Mouse (Mus musculus) hindbrain, embryonic 11.5 days (tissue): ENCODE measurements around the gene Papola. TPM values are rescaled to one million over a fixed set of nuclear protein-coding genes. Genes with fewer than 3 reads are reported as not detected.

Experiments
- ATAC-seq: fragments of 200-750 bp; cut with Nextera tagmentation; 2 replicates; pipeline ENCODE4 v1.8.0; 2017; ENCODE audit warnings: mild to moderate bottlenecking, moderate TSS enrichment, moderate library complexity; ENCODE audit not compliant: low FRiP score
- DNase-seq: peaks from one replicate; pipeline ENCODE4 v3.0.0-alpha.2; 2015; ENCODE audit warnings: low spot score
- H3K27ac ChIP-seq: fragments of 300-500 bp; sonication (generic); 2 replicates; pipeline ENCODE4 v1.5.1; 2014; ENCODE audit warnings: mild to moderate bottlenecking, low read depth, low read length
- H3K27me3 ChIP-seq: fragments of 300-500 bp; sonication (generic); 2 replicates; pipeline ENCODE4 v1.6.1; 2014; ENCODE audit warnings: mild to moderate bottlenecking, low read length, moderate library complexity, mixed read lengths; ENCODE audit not compliant: control insufficient read depth, insufficient read depth
- H3K36me3 ChIP-seq: fragments of 300-500 bp; sonication (generic); 2 replicates; pipeline ENCODE4 v1.6.1; 2014; ENCODE audit warnings: mild to moderate bottlenecking, low read length, moderate library complexity, mixed read lengths; ENCODE audit not compliant: control insufficient read depth, insufficient read depth
- H3K4me1 ChIP-seq: fragments of 300-500 bp; sonication (generic); replicated peaks from 2 replicates; pipeline ENCODE4 v1.6.1; 2014; ENCODE audit warnings: low read length, mixed read lengths; ENCODE audit not compliant: control insufficient read depth, insufficient read depth
- H3K4me2 ChIP-seq: fragments of 300-500 bp; sonication (generic); replicated peaks from 2 replicates; pipeline ENCODE4 v1.6.1; 2014; ENCODE audit warnings: mild to moderate bottlenecking, low read depth, low read length
- H3K4me3 ChIP-seq: fragments of 300-500 bp; sonication (generic); 2 replicates; pipeline ENCODE4 v1.5.1; 2014; ENCODE audit warnings: low read depth, low read length
- H3K9ac ChIP-seq: fragments of 300-500 bp; sonication (generic); 2 replicates; pipeline ENCODE4 v1.6.1; 2014; ENCODE audit warnings: low read depth, low read length
- H3K9me3 ChIP-seq: fragments of 300-500 bp; sonication (generic); 2 replicates; pipeline ENCODE4 v1.6.1; 2016; ENCODE audit warnings: low read length; ENCODE audit not compliant: control insufficient read depth
- WGBS: fragments of 180-500 bp; shearing (Covaris S2); extraction: QIAGEN DNeasy Blood & Tissue Kit; methylation state at CpG from one replicate; pipeline ENCODE4 v1.1.7; 2014; 5-methylcytosine and 5-hydroxymethylcytosine counted together
- polyA plus RNA-seq: library from polyadenylated mRNA; unstranded; fragments of >200 nt; fragmentation: Nextera tagmentation; extraction: Ambion mirVana; gene quantifications from 2 replicates; pipeline ENCODE4 v1.2.1, GENCODE M21; 2014

Gene Papola
- polyA plus RNA-seq, 1 experiment from 2014 or later, result 257 TPM

DNA sequence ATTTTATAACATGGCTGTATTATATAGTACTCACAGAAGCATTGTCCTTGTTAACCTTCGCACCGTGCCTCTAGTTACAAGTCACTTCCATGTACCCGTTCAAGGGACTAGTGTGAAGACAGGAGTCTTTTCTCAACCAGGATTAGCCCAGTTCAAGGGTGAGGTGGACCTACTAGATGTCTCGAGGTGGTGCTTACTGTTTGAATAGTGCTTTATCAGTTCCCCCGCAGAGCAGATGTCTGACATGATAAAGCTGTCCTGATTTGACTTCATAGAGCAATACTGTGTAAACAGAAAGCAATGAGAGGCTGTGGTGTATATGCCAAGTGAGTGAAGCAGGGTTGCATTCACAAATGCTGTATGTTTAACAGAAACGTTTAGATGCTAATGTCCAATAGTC, 26.1 kb downstream of the Papola start:
- Histone ChIP-seq H3K4me3 (no peak overlapping the region), H3K27ac (no peak overlapping the region), H3K9me3 (no peaks in the 10 kb centered on the region), H3K4me1 (no peaks in the 10 kb centered on the region), H3K9ac (no peak overlapping the region), H3K4me2 (no peak overlapping the region), H3K27me3 (no peaks in the 10 kb centered on the region), H3K36me3 (peaks cover 8% of the 10 kb centered on the region; the same call in 1 of the 2 replicates)
- WGBS, result 90% methylated on average over 6 of the region's 6 CpGs
- DNase-seq (no peak), ATAC-seq (no peak)

- Histone ChIP-seq H3K9me3 (no peaks in the 10 kb centered on the region), H3K4me2 (no peak overlapping the region), H3K36me3 (peaks cover 9% of the 10 kb centered on the region), H3K4me3 (no peak overlapping the region), H3K27ac (no peak overlapping the region), H3K9ac (no peak overlapping the region), H3K27me3 (no peaks in the 10 kb centered on the region), H3K4me1 (no peaks in the 10 kb centered on the region)
- 96% methylated on average over 6 of the region's 6 CpGs for WGBS
- ATAC-seq (no peak), DNase-seq (no peak)
These were observed 29.5 kb downstream of the Papola start for GRCm38 (mm10) chr12:105813957-105814356.

- Histone ChIP-seq H3K4me3 (no peak overlapping the region), H3K9ac (no peak overlapping the region), H3K36me3 (peaks cover 8% of the 10 kb centered on the region), H3K4me1 (no peaks in the 10 kb centered on the region), H3K9me3 (no peaks in the 10 kb centered on the region), H3K4me2 (no peak overlapping the region), H3K27ac (no peak overlapping the region), H3K27me3 (no peaks in the 10 kb centered on the region)
- ATAC-seq (no peak), DNase-seq (no peak)
- 86% methylated on average over 4 of the region's 4 CpGs for WGBS
These were observed 39.0 kb downstream of the Papola start for GRCm38 (mm10) chr12:105823472-105823871.

- Histone ChIP-seq H3K4me2 (no peak overlapping the region), H3K9ac (no peak overlapping the region), H3K4me1 (no peaks in the 10 kb centered on the region), H3K27ac (no peak overlapping the region), H3K36me3 (peaks cover 18% of the 10 kb centered on the region), H3K27me3 (no peaks in the 10 kb centered on the region), H3K4me3 (no peak overlapping the region), H3K9me3 (no peaks in the 10 kb centered on the region)
- ATAC-seq (no peak), DNase-seq (no peak)
- WGBS, result 89% methylated on average over 8 of the region's 8 CpGs
These were observed 40.2 kb downstream of the Papola start for GRCm38 (mm10) chr12:105824743-105825142.

DNA sequence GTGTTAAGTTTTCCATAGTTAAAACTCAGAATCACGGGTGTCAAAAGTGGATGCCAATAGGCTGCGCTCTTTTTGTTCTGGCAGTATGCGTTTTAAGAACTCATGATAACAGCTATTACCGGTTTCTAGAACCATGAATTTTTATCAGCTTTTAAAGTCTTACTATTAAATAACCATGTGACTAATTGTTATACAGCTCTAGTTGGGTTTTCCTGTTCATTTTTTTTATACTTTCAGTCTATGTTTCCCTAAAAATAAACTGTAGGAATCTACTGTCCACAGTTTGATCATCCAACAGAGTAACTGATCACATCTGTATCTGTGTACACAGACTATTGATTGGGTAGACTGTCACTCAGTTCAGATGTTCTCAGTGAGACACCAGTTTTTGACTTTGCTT, 40.8 kb downstream of the Papola start:
- WGBS, result 96% methylated on average over 4 of the region's 4 CpGs
- Histone ChIP-seq H3K4me3 (no peak overlapping the region), H3K4me2 (no peak overlapping the region), H3K27me3 (no peaks in the 10 kb centered on the region), H3K9me3 (no peaks in the 10 kb centered on the region), H3K36me3 (peaks cover 19% of the 10 kb centered on the region), H3K9ac (no peak overlapping the region), H3K27ac (no peak overlapping the region), H3K4me1 (no peaks in the 10 kb centered on the region)
- DNase-seq (no peak), ATAC-seq (no peak)

GRCm38 (mm10) chr12:105832541-105832940, 48.0 kb downstream of the Papola start:
- Histone ChIP-seq H3K4me2 (no peak overlapping the region), H3K36me3 (peaks cover 16% of the 10 kb centered on the region), H3K9ac (no peak overlapping the region), H3K4me3 (no peak overlapping the region), H3K4me1 (no peaks in the 10 kb centered on the region), H3K9me3 (no peaks in the 10 kb centered on the region), H3K27me3 (no peaks in the 10 kb centered on the region), H3K27ac (no peak overlapping the region)
- 88% methylated on average over 6 of the region's 6 CpGs for WGBS
- DNase-seq (no peak), ATAC-seq (no peak)

DNA sequence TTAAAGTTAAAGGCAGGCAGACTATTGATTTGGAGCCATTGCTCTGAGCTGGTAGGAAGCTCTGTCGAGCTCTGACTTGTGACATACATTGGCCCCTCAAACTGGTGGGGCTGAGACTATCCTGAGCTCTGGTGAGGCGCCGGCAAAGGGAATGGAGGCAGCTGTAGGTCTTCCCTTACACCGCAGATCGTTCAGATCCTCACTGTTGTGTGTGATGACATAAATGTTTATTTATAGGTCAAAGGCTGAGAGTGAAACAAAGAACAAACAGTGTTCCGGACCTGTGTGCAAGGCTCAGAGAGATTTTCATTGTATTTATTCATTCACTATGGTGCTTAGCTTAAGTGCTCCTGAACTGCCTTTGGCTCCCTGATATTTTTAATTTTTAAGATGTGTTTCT, 50.4 kb downstream of the Papola start:
- Histone ChIP-seq H3K36me3 (peaks cover 4% of the 10 kb centered on the region; the same call in 1 of the 2 replicates), H3K9me3 (no peaks in the 10 kb centered on the region), H3K4me3 (no peak overlapping the region), H3K4me1 (no peaks in the 10 kb centered on the region), H3K27ac (no peak overlapping the region), H3K9ac (no peak overlapping the region), H3K27me3 (no peaks in the 10 kb centered on the region), H3K4me2 (no peak overlapping the region)
- DNase-seq (no peak), ATAC-seq (no peak)
- 84% methylated on average over 6 of the region's 6 CpGs for WGBS

DNA sequence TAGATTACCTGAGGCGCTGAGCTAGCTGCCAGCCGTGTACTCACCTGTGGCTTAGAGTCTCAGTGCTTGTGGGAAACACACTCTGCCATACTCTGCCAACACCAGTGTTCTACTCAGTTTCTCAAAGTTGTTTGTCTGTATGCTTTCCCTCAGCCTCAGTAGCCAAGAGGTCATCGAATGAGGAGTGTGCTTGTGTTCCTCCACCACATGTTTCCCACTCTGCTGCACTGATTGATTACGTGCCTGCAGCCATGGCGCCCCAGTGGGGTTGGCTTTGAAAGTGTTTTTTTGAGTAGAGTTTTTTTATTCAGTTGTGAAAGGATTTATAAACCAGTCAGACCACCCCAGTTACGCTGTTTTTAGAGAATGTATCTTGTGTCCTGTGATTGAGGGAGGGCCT, 51.1 kb downstream of the Papola start:
- ATAC-seq (no peak), DNase-seq (no peak)
- H3K27ac ChIP-seq, result no peak overlapping the region
- H3K36me3 ChIP-seq, result peaks cover 4% of the 10 kb centered on the region; the same call in 1 of the 2 replicates
- H3K27me3 ChIP-seq, result no peaks in the 10 kb centered on the region
- no peak overlapping the region for H3K4me3 ChIP-seq
- H3K4me2 ChIP-seq, result no peak overlapping the region
- 73% methylated on average over 6 of the region's 6 CpGs for WGBS
- H3K9me3 ChIP-seq, result no peaks in the 10 kb centered on the region
- H3K9ac ChIP-seq, result no peak overlapping the region
- H3K4me1 ChIP-seq, result no peaks in the 10 kb centered on the region

DNA sequence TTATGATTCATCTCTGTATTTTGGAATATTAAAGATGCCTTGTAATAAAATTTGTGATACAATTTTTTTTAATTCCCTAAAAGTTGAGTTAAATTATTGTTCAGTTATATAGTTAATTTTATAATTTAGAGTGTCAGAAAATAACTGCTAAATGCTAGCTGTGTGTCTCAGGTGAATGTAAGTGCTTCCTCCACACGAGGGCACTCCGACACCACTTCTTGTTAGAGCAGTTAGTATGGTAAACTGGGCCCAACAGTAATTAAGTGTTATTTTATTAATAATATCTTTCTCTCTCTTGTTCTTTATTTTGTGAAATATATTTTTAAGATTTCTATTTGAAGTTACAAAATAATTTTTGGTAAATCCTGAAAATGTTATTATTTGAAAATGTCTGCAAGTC, 51.7 kb downstream of the Papola start:
- Histone ChIP-seq H3K4me3 (no peak overlapping the region), H3K9me3 (no peaks in the 10 kb centered on the region), H3K27ac (no peak overlapping the region), H3K27me3 (no peaks in the 10 kb centered on the region), H3K9ac (no peak overlapping the region), H3K4me1 (no peaks in the 10 kb centered on the region), H3K4me2 (no peak overlapping the region), H3K36me3 (peaks cover 4% of the 10 kb centered on the region; the same call in 1 of the 2 replicates)
- 89% methylated on average over 2 of the region's 2 CpGs for whole genome bisulfite sequencing
- DNase-seq (peak; percentile 52), ATAC-seq (no peak)
